Mouse (Mus musculus): ENCODE data around the gene R3hcc1l. TPM values are rescaled to one million over a fixed set of nuclear protein-coding genes. Genes with fewer than 3 reads are reported as not detected.
A peak's percentile ranks its signal among the peaks of the same experiment; 100 is the strongest.

The R3hcc1l gene
- polyA plus RNA-seq, 1 experiment from 2014 or later, result 15.0 TPM

DNA sequence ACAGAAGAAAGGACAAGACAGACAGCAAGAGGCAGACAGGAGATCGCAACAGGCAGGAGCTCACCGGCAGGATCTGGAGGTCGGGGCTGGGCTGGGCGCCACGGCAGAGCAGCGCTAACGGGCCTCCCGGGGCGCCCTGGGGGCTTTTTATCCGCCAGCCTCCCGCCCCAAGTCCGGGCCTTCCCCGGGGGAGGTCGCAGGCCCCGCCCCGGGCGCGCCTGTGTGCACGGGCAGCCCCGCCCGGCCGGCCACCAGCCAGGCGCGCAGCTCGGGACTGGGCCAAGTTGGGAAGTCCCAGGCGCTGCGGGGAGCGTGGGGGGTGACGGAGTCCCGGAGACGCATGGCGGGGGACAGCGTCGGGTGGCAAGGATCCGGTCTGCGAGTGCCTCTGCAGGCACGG is 94.1 kb downstream of the R3hcc1l start, which contains the start of gene Loxl4:
Gene Loxl4 (minus strand): TSS at position 160 of the 400 bp plus-strand sequence.
- H3K9me3 ChIP-seq, result no peaks in the 10 kb centered on the region
- 0 out of 2 replicates have a peak within 1 kb of the TSS, but pooled peaks have one; percentile 42 for H3K27ac ChIP-seq
- 2% methylated on average over 37 of the region's 37 CpGs for WGBS
- H3K27me3 ChIP-seq (ENCODE audit: insufficient read depth, poor library complexity, severe bottlenecking), result peaks cover 65% of the 10 kb centered on the region
- peaks cover 17% of the 10 kb centered on the region for H3K4me1 ChIP-seq
- no peaks in the 10 kb centered on the region for H3K36me3 ChIP-seq
- peak within 1 kb of the TSS; percentile 62 for H3K4me3 ChIP-seq
- DNase-seq (ENCODE audit: low spot score), result no peak

- Histone ChIP-seq H3K4me1 (peaks cover 17% of the 10 kb centered on the region), H3K4me3 (peak overlapping the region; percentile 62), H3K36me3 (no peaks in the 10 kb centered on the region), H3K27ac (0 out of 2 replicates have a peak overlapping the region, but pooled peaks have one; percentile 42), H3K27me3 (ENCODE audit: insufficient read depth, poor library complexity, severe bottlenecking) (peaks cover 64% of the 10 kb centered on the region), H3K9me3 (no peaks in the 10 kb centered on the region)
- DNase-seq (ENCODE audit: low spot score), result no peak
- WGBS, result 26% methylated on average over 7 of the region's 7 CpGs
Observed at GRCm38 (mm10) chr19:42613116-42613515, 94.6 kb downstream of the R3hcc1l start.

DNA sequence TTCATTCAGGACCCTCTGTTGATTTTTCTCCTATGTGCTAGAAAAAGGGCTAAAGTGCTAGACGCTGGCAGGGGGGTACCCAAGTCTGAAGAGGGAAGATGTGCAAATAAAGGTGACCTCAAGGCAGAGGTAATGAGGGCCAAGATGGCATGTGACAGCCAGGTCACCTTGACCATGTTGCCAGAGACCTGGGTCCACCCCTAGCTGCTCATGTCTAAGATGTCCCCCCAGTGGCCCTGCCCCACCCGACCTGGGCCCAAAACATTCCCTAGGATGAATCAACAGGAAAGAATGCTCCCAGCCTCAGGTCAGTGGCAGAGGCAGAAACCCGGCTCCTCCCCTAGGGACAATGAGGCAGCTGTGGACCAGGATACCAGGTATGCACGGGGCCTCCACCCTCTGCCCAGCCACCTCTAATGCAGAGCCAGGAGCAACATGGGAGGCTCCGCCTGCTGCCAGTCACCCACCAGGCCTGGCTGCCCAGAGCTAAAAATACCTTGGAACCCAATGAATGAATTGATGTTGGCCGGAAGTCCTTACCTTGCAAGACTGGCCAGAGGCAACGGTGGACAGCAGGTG is 95.2 kb downstream of the R3hcc1l start:
- Histone ChIP-seq H3K4me3 (no peak overlapping the region), H3K27me3 (ENCODE audit: insufficient read depth, poor library complexity, severe bottlenecking) (peaks cover 58% of the 10 kb centered on the region), H3K9me3 (no peaks in the 10 kb centered on the region), H3K36me3 (no peaks in the 10 kb centered on the region), H3K4me1 (peaks cover 17% of the 10 kb centered on the region), H3K27ac (no peak overlapping the region)
- 51% methylated on average over 7 of the region's 7 CpGs for WGBS
- DNase-seq (ENCODE audit: low spot score), result no peak

DNA sequence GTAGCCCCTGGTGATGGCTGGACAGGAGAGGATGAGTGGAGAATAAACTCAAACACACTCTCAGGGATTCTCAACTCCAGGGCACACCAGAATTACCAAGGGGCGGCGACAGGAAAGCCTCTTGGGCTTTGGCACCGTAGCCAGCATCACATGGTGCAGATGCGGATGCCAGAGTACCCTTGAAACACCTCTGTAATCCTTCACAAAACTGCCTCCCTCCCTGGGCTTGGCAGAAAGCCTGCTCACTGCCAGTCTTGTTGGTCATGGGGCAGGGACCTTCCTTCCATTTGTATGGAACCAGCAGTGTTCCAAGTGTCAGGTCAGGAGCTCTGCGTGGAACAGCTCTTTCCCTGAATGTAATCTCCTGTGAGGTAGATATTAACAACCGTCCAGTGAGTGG is 109.5 kb downstream of the R3hcc1l start:
- Histone ChIP-seq H3K4me1 (peaks cover 13% of the 10 kb centered on the region), H3K27ac (no peak overlapping the region), H3K9me3 (no peaks in the 10 kb centered on the region), H3K27me3 (ENCODE audit: insufficient read depth, poor library complexity, severe bottlenecking) (peaks cover 5% of the 10 kb centered on the region; the same call in 1 of the 2 replicates), H3K4me3 (no peak overlapping the region), H3K36me3 (no peaks in the 10 kb centered on the region)
- 84% methylated on average over 6 of the region's 6 CpGs for WGBS
- no peak for DNase-seq (ENCODE audit: low spot score)

DNA sequence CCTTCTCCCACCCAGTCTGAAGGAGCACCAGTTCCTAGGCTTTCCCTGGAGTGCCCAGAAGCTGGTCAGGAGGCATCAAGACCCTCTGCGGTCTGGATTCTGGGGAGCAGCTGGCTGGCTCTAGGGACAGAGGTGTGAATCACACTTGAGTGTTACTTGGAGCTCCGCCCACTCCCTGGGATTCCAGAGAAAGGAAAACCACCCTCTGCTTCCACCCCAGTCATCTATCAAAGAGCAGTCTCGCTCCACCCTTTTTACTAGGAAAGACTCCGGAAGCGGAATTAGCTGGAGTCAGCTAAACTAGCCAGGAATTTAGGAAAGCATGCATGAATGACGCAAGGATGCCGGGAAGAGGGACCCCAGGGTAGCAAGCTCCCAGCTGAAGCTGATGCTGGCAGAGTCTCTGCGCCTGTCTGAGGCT is 113.0 kb downstream of the R3hcc1l start:
- H3K27me3 ChIP-seq (ENCODE audit: insufficient read depth, poor library complexity, severe bottlenecking), result peaks cover 15% of the 10 kb centered on the region; the same call in 1 of the 2 replicates
- peak; percentile 74 for DNase-seq (ENCODE audit: low spot score)

DNA sequence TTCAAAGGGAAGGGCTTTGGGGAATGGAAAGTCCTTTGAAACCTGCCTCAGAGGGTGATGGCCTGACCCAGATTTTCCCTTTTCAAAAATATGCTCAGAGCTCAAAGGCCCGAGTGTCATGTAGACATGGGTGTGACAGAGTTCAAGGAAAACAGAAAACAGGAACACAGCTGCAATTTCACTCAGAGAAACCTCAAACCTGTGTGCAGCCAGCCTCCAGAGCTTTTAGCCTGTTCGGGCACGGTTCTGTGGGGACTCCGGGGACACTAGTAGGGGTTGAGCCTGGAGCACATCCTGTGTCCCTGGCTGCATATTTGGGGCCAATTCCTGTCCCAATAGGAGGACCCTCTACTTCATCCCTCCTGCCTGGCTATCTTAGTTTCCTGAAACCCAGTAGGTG is 113.7 kb downstream of the R3hcc1l start:
- DNase-seq (ENCODE audit: low spot score), result no peak
- Histone ChIP-seq H3K4me3 (no peak overlapping the region), H3K9me3 (no peaks in the 10 kb centered on the region), H3K27me3 (ENCODE audit: insufficient read depth, poor library complexity, severe bottlenecking) (peaks cover 15% of the 10 kb centered on the region; the same call in 1 of the 2 replicates), H3K36me3 (no peaks in the 10 kb centered on the region), H3K4me1 (peaks cover 13% of the 10 kb centered on the region), H3K27ac (no peak overlapping the region)
- WGBS, result 69% methylated on average over 4 of the region's 4 CpGs

More for the DNA sequence above, 113.0 kb downstream of the R3hcc1l start:
- H3K4me3 ChIP-seq, result peak overlapping the region; percentile 37
- WGBS, result 5% methylated on average over 8 of the region's 8 CpGs
- no peaks in the 10 kb centered on the region for H3K36me3 ChIP-seq
- H3K4me1 ChIP-seq, result peaks cover 13% of the 10 kb centered on the region
- no peaks in the 10 kb centered on the region for H3K9me3 ChIP-seq
- H3K27ac ChIP-seq, result 0 out of 2 replicates have a peak overlapping the region, but pooled peaks have one; percentile 22

GRCm38 (mm10) chr19:42633650-42634049 is 115.1 kb downstream of the R3hcc1l start:
- Histone ChIP-seq H3K9me3 (no peaks in the 10 kb centered on the region), H3K27ac (no peak overlapping the region), H3K4me1 (peaks cover 14% of the 10 kb centered on the region), H3K36me3 (no peaks in the 10 kb centered on the region), H3K27me3 (ENCODE audit: insufficient read depth, poor library complexity, severe bottlenecking) (peaks cover 20% of the 10 kb centered on the region), H3K4me3 (no peak overlapping the region)
- DNase-seq (ENCODE audit: low spot score), result no peak
- 79% methylated on average over 2 of the region's 2 CpGs for WGBS

- H3K27ac ChIP-seq, result no peak overlapping the region
- no peaks in the 10 kb centered on the region for H3K36me3 ChIP-seq
- no peak overlapping the region for H3K4me3 ChIP-seq
- H3K4me1 ChIP-seq, result peaks cover 13% of the 10 kb centered on the region
- H3K9me3 ChIP-seq, result no peaks in the 10 kb centered on the region
- peaks cover 14% of the 10 kb centered on the region for H3K27me3 ChIP-seq (ENCODE audit: insufficient read depth, poor library complexity, severe bottlenecking)
- WGBS, result 49% methylated on average over 11 of the region's 11 CpGs
- no peak for DNase-seq (ENCODE audit: low spot score)
Observed at GRCm38 (mm10) chr19:42636631-42637030, 118.1 kb downstream of the R3hcc1l start.

DNA sequence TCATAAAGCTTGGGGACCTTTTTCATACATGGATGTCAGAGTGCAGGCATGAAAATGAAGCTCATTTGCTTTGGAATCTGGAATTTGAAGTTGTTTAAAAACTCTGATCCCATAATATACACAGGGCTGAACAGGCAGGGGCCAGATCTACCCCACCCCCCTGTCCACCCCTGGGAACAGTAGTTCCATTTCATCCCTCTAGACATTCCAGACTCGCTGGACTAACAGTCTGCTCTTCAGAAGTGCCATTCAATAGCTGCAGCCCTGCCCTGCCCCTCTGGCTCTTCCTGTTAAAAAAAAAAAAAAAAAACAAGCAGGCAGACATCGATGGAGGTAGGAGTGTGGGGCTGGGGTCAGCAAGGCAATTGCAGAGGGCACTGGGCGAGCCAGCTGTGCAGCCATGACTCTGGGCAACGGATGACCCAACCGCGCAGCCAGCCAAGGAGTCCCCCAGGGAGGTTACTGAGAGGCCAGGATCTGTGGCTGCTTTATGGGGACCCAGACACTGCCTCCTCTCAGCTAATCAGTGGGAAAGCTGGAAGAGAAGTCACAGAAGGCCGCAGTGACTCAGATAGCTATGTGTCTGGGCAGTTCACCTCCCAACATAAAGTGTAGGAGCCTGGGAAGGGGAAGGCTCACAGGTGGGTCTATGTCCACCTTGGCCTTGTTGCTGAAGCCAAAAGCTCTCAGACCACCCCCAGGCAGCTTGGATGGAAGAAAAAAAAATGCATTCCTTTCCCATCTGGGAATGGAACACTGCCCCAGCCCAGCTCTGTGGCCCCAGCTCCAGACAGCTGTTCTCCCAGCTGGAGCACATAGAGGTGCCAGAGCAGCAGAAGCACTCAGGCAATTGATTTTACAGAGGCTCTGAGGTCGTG is 120.3 kb downstream of the R3hcc1l start:
- WGBS, result 44% methylated on average over 8 of the region's 8 CpGs
- peak; percentile 60 for DNase-seq (ENCODE audit: low spot score)
- H3K9me3 ChIP-seq, result no peaks in the 10 kb centered on the region
- H3K27ac ChIP-seq, result no peak overlapping the region
- H3K4me1 ChIP-seq, result peaks cover 9% of the 10 kb centered on the region
- H3K4me3 ChIP-seq, result no peak overlapping the region
- H3K27me3 ChIP-seq (ENCODE audit: insufficient read depth, poor library complexity, severe bottlenecking), result peaks cover 10% of the 10 kb centered on the region
- no peaks in the 10 kb centered on the region for H3K36me3 ChIP-seq

DNA sequence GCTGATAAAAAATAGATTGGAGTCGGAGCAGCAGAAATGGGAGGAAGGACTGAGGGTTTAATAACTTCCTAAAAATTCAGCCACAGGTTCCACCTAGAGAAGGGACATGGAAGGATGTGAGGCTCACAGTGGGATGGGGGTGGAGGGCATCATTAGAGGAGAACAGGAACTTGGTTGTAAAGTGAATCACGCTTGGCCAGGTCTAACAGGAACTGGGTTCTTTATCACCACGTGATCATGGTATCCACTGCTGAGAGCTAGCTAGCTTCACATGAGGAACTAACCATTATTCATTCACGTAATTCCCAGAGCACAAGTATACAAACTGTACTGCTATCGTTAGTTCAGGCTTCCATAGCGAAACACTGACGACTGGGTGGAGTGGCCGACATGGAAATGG is 121.0 kb downstream of the R3hcc1l start:
- H3K4me1 ChIP-seq, result peaks cover 9% of the 10 kb centered on the region
- H3K36me3 ChIP-seq, result no peaks in the 10 kb centered on the region
- H3K4me3 ChIP-seq, result no peak overlapping the region
- no peaks in the 10 kb centered on the region for H3K9me3 ChIP-seq
- peaks cover 5% of the 10 kb centered on the region; the same call in 1 of the 2 replicates for H3K27me3 ChIP-seq (ENCODE audit: insufficient read depth, poor library complexity, severe bottlenecking)
- H3K27ac ChIP-seq, result no peak overlapping the region
- WGBS, result 66% methylated on average over 8 of the region's 8 CpGs
- DNase-seq (ENCODE audit: low spot score), result no peak

DNA sequence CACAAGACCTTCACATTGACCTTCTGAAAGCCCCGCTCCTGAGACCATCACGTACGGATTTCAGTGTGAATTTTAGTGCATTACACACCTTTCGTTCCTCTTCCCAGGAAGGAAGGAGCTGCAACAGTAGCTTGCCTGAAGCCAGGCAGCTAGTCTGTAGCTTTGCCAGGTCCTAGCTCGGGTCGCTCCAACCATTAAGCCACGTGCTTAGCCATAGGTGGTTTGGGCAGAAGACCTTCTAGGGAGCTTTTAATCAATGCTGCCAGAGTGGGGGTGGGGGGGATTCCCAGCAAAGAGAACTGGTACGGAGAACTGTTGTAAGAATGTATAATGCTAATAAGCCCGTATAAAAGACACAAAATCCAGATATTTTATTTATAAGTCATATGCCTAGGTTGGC is 121.7 kb downstream of the R3hcc1l start:
- Histone ChIP-seq H3K4me1 (peaks cover 9% of the 10 kb centered on the region), H3K4me3 (no peak overlapping the region), H3K27ac (no peak overlapping the region), H3K36me3 (no peaks in the 10 kb centered on the region), H3K27me3 (ENCODE audit: insufficient read depth, poor library complexity, severe bottlenecking) (peaks cover 5% of the 10 kb centered on the region; the same call in 1 of the 2 replicates), H3K9me3 (no peaks in the 10 kb centered on the region)
- no peak for DNase-seq (ENCODE audit: low spot score)
- 77% methylated on average over 9 of the region's 9 CpGs for WGBS

All from heart, embryonic 10.5 days (tissue).